Mouse (Mus musculus) neural tube, embryonic 11.5 days (tissue): ENCODE measurements around the gene Sec14l2. TPM values are rescaled to one million over a fixed set of nuclear protein-coding genes. Genes with fewer than 3 reads are reported as not detected.
A peak's percentile ranks its signal among the peaks of the same experiment; 100 is the strongest.

ENCODE experiments used
- ATAC-seq: fragments of 200-750 bp; cut with Nextera tagmentation; 2 replicates; pipeline ENCODE4 v1.8.0; 2017; ENCODE audit warnings: moderate number of reproducible peaks, mild to moderate bottlenecking, moderate TSS enrichment, moderate library complexity; ENCODE audit not compliant: insufficient read depth, low FRiP score, low TSS enrichment
- DNase-seq: peaks from one replicate; pipeline ENCODE4 v3.0.0-alpha.2; 2015; ENCODE audit warnings: low spot score
- H3K27ac ChIP-seq: fragments of 300-500 bp; sonication (generic); 2 replicates; pipeline ENCODE4 v1.5.1; 2014; ENCODE audit warnings: low read depth, mild to moderate bottlenecking, low read length
- H3K27me3 ChIP-seq: fragments of 300-500 bp; sonication (generic); 2 replicates; pipeline ENCODE4 v1.6.1; 2014; ENCODE audit warnings: mild to moderate bottlenecking, low read length, mixed read lengths; ENCODE audit not compliant: control insufficient read depth, insufficient read depth
- H3K36me3 ChIP-seq: fragments of 300-500 bp; sonication (generic); 2 replicates; pipeline ENCODE4 v1.6.1; 2014; ENCODE audit warnings: mild to moderate bottlenecking, low read length, moderate library complexity, mixed read lengths; ENCODE audit not compliant: control insufficient read depth, insufficient read depth
- H3K4me1 ChIP-seq: fragments of 300-500 bp; sonication (generic); 2 replicates; pipeline ENCODE4 v1.6.1; 2014; ENCODE audit warnings: low read length, mixed read lengths; ENCODE audit not compliant: control insufficient read depth, insufficient read depth
- H3K4me2 ChIP-seq: fragments of 300-500 bp; sonication (generic); 2 replicates; pipeline ENCODE4 v1.6.1; 2014; ENCODE audit warnings: low read depth, mild to moderate bottlenecking, moderate library complexity
- H3K4me3 ChIP-seq: fragments of 300-500 bp; sonication (generic); 2 replicates; pipeline ENCODE4 v1.5.1; 2014; ENCODE audit warnings: low read depth, low read length
- H3K9ac ChIP-seq: fragments of 300-500 bp; sonication (generic); 2 replicates; pipeline ENCODE4 v1.6.1; 2014; ENCODE audit warnings: mild to moderate bottlenecking, low read length
- H3K9me3 ChIP-seq: fragments of 300-500 bp; sonication (generic); 2 replicates; pipeline ENCODE4 v1.6.1; 2016; ENCODE audit warnings: low read length; ENCODE audit not compliant: control insufficient read depth
- WGBS: fragments of 180-500 bp; shearing (Covaris S2); extraction: QIAGEN DNeasy Blood & Tissue Kit; methylation state at CpG from one replicate; pipeline ENCODE4 v1.1.7; 2014; 5-methylcytosine and 5-hydroxymethylcytosine counted together
- polyA plus RNA-seq: library from polyadenylated mRNA; unstranded; fragments of >200 nt; fragmentation: Nextera tagmentation; extraction: Ambion mirVana; gene quantifications from 2 replicates; pipeline ENCODE4 v1.2.1, GENCODE M21; 2014

The Sec14l2 gene
- polyA plus RNA-seq, 1 experiment from 2014 or later, result 2.3 TPM

DNA sequence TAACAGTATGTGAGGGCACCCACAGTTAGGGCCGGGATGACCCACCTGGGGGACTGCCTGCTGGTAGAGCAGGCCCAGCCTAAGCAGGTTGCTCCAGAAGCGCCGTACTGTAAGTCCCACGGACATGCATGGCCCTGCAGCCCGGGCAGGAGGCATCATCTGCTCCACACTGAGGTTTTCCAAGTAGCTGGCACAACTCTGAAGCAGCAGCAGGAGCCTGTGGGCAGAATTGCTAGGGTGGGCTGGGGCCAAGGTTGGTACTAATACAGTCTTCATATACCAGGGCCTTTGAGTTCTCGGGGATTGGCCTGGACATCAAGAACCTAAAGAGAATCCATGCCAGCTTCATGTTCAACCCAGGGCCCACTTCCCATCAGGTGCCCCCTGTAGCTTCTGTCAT, 26.7 kb upstream of the Sec14l2 start:
- WGBS, result 91% methylated on average over 6 of the region's 6 CpGs
- DNase-seq (no peak), ATAC-seq (no peak)
- Histone ChIP-seq H3K27me3 (no peaks in the 10 kb centered on the region), H3K36me3 (no peaks in the 10 kb centered on the region), H3K4me2 (no peak overlapping the region), H3K27ac (no peak overlapping the region), H3K4me3 (no peak overlapping the region), H3K4me1 (no peaks in the 10 kb centered on the region), H3K9me3 (no peaks in the 10 kb centered on the region), H3K9ac (no peak overlapping the region)

GRCm38 (mm10) chr11:4148536-4149156, 25.4 kb upstream of the Sec14l2 start:
- H3K36me3 ChIP-seq, result peaks cover 3% of the 10 kb centered on the region; the same call in 1 of the 2 replicates
- no peaks in the 10 kb centered on the region for H3K27me3 ChIP-seq
- no peak overlapping the region for H3K4me2 ChIP-seq
- no peak overlapping the region for H3K4me3 ChIP-seq
- no peaks in the 10 kb centered on the region for H3K4me1 ChIP-seq
- H3K9ac ChIP-seq, result no peak overlapping the region
- H3K27ac ChIP-seq, result no peak overlapping the region
- no peaks in the 10 kb centered on the region for H3K9me3 ChIP-seq
- 89% methylated on average over 9 of the region's 9 CpGs for WGBS
- no peak for DNase-seq
- ATAC-seq, result no peak

- 85% methylated on average over 5 of the region's 5 CpGs for WGBS
- ATAC-seq (no peak), DNase-seq (no peak)
- Histone ChIP-seq H3K4me3 (no peak overlapping the region), H3K4me2 (no peak overlapping the region), H3K36me3 (peaks cover 3% of the 10 kb centered on the region; the same call in 1 of the 2 replicates), H3K4me1 (no peaks in the 10 kb centered on the region), H3K9ac (no peak overlapping the region), H3K9me3 (no peaks in the 10 kb centered on the region), H3K27ac (no peak overlapping the region), H3K27me3 (no peaks in the 10 kb centered on the region)
Measured at GRCm38 (mm10) chr11:4148120-4148519, 24.9 kb upstream of the Sec14l2 start.

DNA sequence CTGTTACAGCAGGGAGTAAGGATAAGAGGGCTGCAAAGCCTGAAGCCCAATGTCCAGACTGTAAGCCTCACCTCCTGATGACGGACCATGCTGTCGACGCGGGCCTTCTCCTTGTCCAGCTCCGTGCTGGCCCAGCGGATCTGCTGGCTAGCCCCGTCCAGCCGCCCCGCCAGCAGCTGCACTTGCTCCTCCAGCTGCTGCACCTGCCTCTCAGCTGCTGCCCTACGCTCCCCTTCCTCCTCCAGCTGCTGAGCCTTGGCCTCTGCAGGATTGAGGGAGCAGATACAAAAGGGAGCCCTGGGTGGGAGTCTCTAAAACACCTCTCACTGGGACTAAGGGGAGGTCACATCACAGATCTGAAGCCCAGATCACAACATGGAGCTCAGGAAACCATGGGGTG, 23.9 kb upstream of the Sec14l2 start:
- Histone ChIP-seq H3K4me2 (no peak overlapping the region), H3K4me1 (no peaks in the 10 kb centered on the region), H3K9me3 (no peaks in the 10 kb centered on the region), H3K27me3 (no peaks in the 10 kb centered on the region), H3K9ac (no peak overlapping the region), H3K4me3 (no peak overlapping the region), H3K36me3 (peaks cover 9% of the 10 kb centered on the region), H3K27ac (no peak overlapping the region)
- DNase-seq, result no peak
- 87% methylated on average over 10 of the region's 10 CpGs for WGBS
- no peak for ATAC-seq

GRCm38 (mm10) chr11:4146381-4146780, 23.2 kb upstream of the Sec14l2 start:
- DNase-seq (no peak), ATAC-seq (no peak)
- no peaks in the 10 kb centered on the region for H3K4me1 ChIP-seq
- H3K4me2 ChIP-seq, result no peak overlapping the region
- H3K4me3 ChIP-seq, result no peak overlapping the region
- WGBS, result 89% methylated on average over 6 of the region's 6 CpGs
- peaks cover 9% of the 10 kb centered on the region for H3K36me3 ChIP-seq
- no peak overlapping the region for H3K9ac ChIP-seq
- no peaks in the 10 kb centered on the region for H3K27me3 ChIP-seq
- no peaks in the 10 kb centered on the region for H3K9me3 ChIP-seq
- no peak overlapping the region for H3K27ac ChIP-seq

- H3K36me3 ChIP-seq, result peaks cover 9% of the 10 kb centered on the region
- ATAC-seq, result no peak
- 92% methylated on average over 21 of the region's 21 CpGs for WGBS
Measured at GRCm38 (mm10) chr11:4143281-4144062, 20.3 kb upstream of the Sec14l2 start.

GRCm38 (mm10) chr11:4142352-4142751, 19.1 kb upstream of the Sec14l2 start:
- H3K36me3 ChIP-seq, result peaks cover 11% of the 10 kb centered on the region
- WGBS, result 88% methylated on average over 4 of the region's 4 CpGs

More at GRCm38 (mm10) chr11:4143281-4144062, 20.3 kb upstream of the Sec14l2 start:
- Histone ChIP-seq H3K9me3 (no peaks in the 10 kb centered on the region), H3K4me2 (no peak overlapping the region), H3K27ac (no peak overlapping the region), H3K9ac (no peak overlapping the region), H3K4me1 (no peaks in the 10 kb centered on the region), H3K27me3 (no peaks in the 10 kb centered on the region), H3K4me3 (no peak overlapping the region)
- no peak for DNase-seq

GRCm38 (mm10) chr11:4141505-4141904, 18.3 kb upstream of the Sec14l2 start:
- peaks cover under 1% of the 10 kb centered on the region; the same call in 1 of the 2 replicates for H3K4me1 ChIP-seq
- no peak overlapping the region for H3K9ac ChIP-seq
- H3K27ac ChIP-seq, result no peak overlapping the region
- ATAC-seq (no peak), DNase-seq (no peak)
- H3K27me3 ChIP-seq, result no peaks in the 10 kb centered on the region
- H3K36me3 ChIP-seq, result peaks cover 11% of the 10 kb centered on the region
- H3K4me2 ChIP-seq, result no peak overlapping the region
- H3K4me3 ChIP-seq, result no peak overlapping the region
- no peaks in the 10 kb centered on the region for H3K9me3 ChIP-seq

More at GRCm38 (mm10) chr11:4142352-4142751, 19.1 kb upstream of the Sec14l2 start:
- H3K27me3 ChIP-seq, result no peaks in the 10 kb centered on the region
- no peak overlapping the region for H3K9ac ChIP-seq
- no peaks in the 10 kb centered on the region for H3K9me3 ChIP-seq
- no peak overlapping the region for H3K4me3 ChIP-seq
- H3K4me2 ChIP-seq, result no peak overlapping the region
- no peak for DNase-seq
- H3K4me1 ChIP-seq, result no peaks in the 10 kb centered on the region
- no peak overlapping the region for H3K27ac ChIP-seq
- ATAC-seq, result no peak

DNA sequence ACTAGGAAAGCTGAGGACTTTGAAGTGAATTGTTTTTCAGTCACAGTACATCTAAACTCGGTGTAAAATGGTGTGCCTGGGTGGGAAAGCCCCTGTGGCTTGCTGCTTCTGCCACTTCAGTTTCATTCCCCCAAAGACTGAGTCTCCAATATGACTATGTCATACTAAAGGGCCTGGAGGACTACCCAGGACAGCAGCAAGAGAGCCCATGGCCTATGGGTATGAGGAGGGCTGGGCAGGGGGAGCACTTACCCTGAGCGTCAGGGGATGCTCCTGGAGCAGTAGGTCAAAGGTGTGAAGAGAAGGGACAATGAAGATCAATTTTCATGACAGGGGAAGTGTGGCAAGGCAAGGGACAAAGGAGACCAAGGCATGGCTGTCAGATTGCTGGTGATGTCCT, 15.7 kb upstream of the Sec14l2 start:
- 0 out of 2 replicates have a peak overlapping the region, but pooled peaks have one; percentile 10 for H3K9ac ChIP-seq
- H3K4me3 ChIP-seq, result no peak overlapping the region
- peaks cover 10% of the 10 kb centered on the region for H3K36me3 ChIP-seq
- no peak overlapping the region for H3K27ac ChIP-seq
- no peak overlapping the region for H3K4me2 ChIP-seq
- WGBS, result 44% methylated on average over 2 of the region's 2 CpGs
- DNase-seq (no peak), ATAC-seq (no peak)
- no peaks in the 10 kb centered on the region for H3K9me3 ChIP-seq
- no peaks in the 10 kb centered on the region for H3K27me3 ChIP-seq
- peaks cover 6% of the 10 kb centered on the region; the same call in 1 of the 2 replicates for H3K4me1 ChIP-seq
